Mouse (Mus musculus): Measurements from ENCODE around the gene Chpf2. TPM values are rescaled to one million over a fixed set of nuclear protein-coding genes. Genes with fewer than 3 reads are reported as not detected.
A peak's percentile ranks its signal among the peaks of the same experiment; 100 is the strongest.

Chpf2 gene
- total and polyA plus RNA-seq, 3 experiments: 37.9 to 39.7 TPM; not detected in 1

DNA sequence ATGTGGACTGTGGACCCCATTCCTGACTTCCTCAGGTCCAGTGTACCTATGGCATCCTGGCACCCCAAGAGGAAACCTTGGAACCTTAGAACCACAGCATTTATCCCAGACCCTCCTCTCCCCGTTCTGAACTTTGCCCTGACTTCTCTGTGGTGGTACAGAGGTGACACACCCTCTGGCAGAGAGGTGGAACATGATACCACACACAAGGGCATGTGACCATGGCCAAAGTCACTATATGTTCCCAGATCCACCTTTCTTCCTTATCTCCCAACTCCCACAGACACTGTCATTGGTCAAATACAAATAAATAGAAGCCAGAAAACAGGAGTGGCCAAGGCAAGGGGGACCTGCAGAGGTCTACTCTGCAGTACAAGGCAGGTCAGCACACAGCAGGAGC lies 48.6 kb downstream of the Chpf2 start:
- Histone ChIP-seq H3K79me2 (ENCODE audit: control insufficient read depth, insufficient read depth, low read length, poor library complexity) (no peaks in the 10 kb centered on the region), H3K9me3 (replicated peaks; ENCODE audit: insufficient read depth, low read length) (no peaks in the 10 kb centered on the region), H3K36me3 (ENCODE audit: control insufficient read depth in 1 of 2, insufficient read depth in 2 of 2, low read length in 2 of 2) (peaks cover 0 to 7% of the 10 kb centered on the region in 2 experiments; a peak in 2 of 4 replicates), H3K27ac (ENCODE audit: control insufficient read depth, low read depth, low read length) (no peak overlapping the region), H3K4me3 (ENCODE audit: control insufficient read depth in 1 of 2, insufficient read depth in 1 of 2, low read depth in 2 of 2, low read length in 2 of 2) (no peak overlapping the region), H3K27me3 (ENCODE audit: control insufficient read depth in 1 of 2, insufficient read depth in 2 of 2, low read length in 2 of 2) (peaks cover 1 to 3% of the 10 kb centered on the region in 2 experiments; a peak in 2 of 4 replicates), H3K9ac (ENCODE audit: control insufficient read depth, low read depth, low read length, poor library complexity, severe bottlenecking) (no peak overlapping the region), H3K4me1 (ENCODE audit: control insufficient read depth in 1 of 2, insufficient read depth in 2 of 2, low read length in 2 of 2) (peaks cover 0 to 20% of the 10 kb centered on the region in 2 experiments; a peak in 3 of 4 replicates)
- peak; percentile 31 for DNase-seq (ENCODE audit: low read depth, low spot score)
- TF ChIP-seq GATA1 (IDR thresholded peaks at IDR 0.05; ENCODE audit: low read depth, low read length): no peak
- TF ChIP-seq USF1 (IDR thresholded peaks at IDR 0.05; ENCODE audit: low read depth, low read length): peak; percentile 73

DNA sequence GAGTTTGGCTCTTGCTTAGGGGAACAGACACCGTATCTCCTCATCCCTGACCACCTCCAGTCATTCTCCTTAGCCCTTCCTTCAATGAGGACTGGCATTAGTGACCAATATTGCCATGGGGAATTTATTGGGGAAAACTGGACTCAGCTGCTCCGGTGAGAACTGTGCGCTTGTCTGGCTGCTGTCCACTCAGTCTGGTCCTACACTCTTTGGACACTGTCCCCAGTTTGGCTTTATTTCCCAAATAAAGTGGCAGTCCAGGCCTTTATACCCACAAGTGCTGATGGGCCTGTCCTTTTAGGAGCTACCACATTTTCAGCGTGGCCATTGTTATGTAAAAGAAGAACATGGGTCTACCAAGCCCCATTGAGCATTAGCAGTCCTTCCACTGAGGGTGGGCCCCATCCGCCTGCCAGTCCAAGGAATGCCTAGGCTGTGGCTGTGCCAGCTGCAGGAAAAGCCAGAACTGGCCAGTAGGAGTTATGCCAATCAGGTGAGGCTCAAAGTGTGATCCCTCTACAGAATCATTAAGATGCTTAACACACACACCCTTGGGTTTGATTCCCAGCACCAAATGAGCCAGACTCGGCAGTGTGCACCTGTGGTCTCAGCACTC lies 49.1 kb downstream of the Chpf2 start:
- H3K27ac ChIP-seq (ENCODE audit: control insufficient read depth, low read depth, low read length): peak overlapping the region; percentile 45; the same call in 1 of the 2 replicates
- H3K9ac ChIP-seq (ENCODE audit: control insufficient read depth, low read depth, low read length, poor library complexity, severe bottlenecking): no peak overlapping the region
- H3K27me3 ChIP-seq (ENCODE audit: control insufficient read depth in 1 of 2, insufficient read depth in 2 of 2, low read length in 2 of 2): no peaks in the 10 kb centered on the region; a peak in 2 of 4 replicates
- peaks cover 0 to 20% of the 10 kb centered on the region in 2 experiments; a peak in 3 of 4 replicates for H3K4me1 ChIP-seq (ENCODE audit: control insufficient read depth in 1 of 2, insufficient read depth in 2 of 2, low read length in 2 of 2)
- no peaks in the 10 kb centered on the region for H3K9me3 ChIP-seq (replicated peaks; ENCODE audit: insufficient read depth, low read length)
- no peaks in the 10 kb centered on the region for H3K79me2 ChIP-seq (ENCODE audit: control insufficient read depth, insufficient read depth, low read length, poor library complexity)
- no peak for TF ChIP-seq USF1 (IDR thresholded peaks at IDR 0.05; ENCODE audit: low read depth, low read length)
- no peak for TF ChIP-seq E2F4 (IDR thresholded peaks at IDR 0.05; ENCODE audit: borderline replicate concordance, low read depth, low read length)
- TF ChIP-seq NELFE (IDR thresholded peaks at IDR 0.05; ENCODE audit: low read depth, low read length): no peak
- TF ChIP-seq ZKSCAN1 (IDR thresholded peaks at IDR 0.05; ENCODE audit: low read depth, low read length): no peak
- no peak for TF ChIP-seq RCOR1 (IDR thresholded peaks at IDR 0.05; ENCODE audit: low read depth, low read length)
- no peak for TF ChIP-seq CHD1 (IDR thresholded peaks at IDR 0.05; ENCODE audit: low read depth, low read length)
- no peak for TF ChIP-seq NRF1 (IDR thresholded peaks at IDR 0.05; ENCODE audit: insufficient read depth, low read depth, low read length, poor library complexity, severe bottlenecking)
- TF ChIP-seq ETS1 (IDR thresholded peaks at IDR 0.05; ENCODE audit: low read depth, low read length): no peak
- TF ChIP-seq POLR2A (IDR thresholded peaks at IDR 0.05; ENCODE audit: control insufficient read depth in 1 of 2, insufficient read depth in 1 of 2, low read depth in 1 of 2, low read length in 2 of 2, poor library complexity in 1 of 2): no peak
- no peak for TF ChIP-seq TAL1 (IDR thresholded peaks at IDR 0.05; ENCODE audit: low read length)
- TF ChIP-seq MAZ (IDR thresholded peaks at IDR 0.05; ENCODE audit: low read depth, low read length): no peak
- TF ChIP-seq SIN3A (IDR thresholded peaks at IDR 0.05; ENCODE audit: low read length): no peak
- TF ChIP-seq GATA1 (IDR thresholded peaks at IDR 0.05; ENCODE audit: low read depth, low read length): no peak
- TF ChIP-seq RAD21 (IDR thresholded peaks at IDR 0.05; ENCODE audit: low read depth, low read length): no peak
- TF ChIP-seq USF2 (IDR thresholded peaks at IDR 0.05; ENCODE audit: borderline replicate concordance in 1 of 2, insufficient read depth in 1 of 2, low read depth in 1 of 2, low read length in 2 of 2): no peak
- no peak for TF ChIP-seq TCF12 (IDR thresholded peaks at IDR 0.05; ENCODE audit: low read depth, low read length)
- no peak for TF ChIP-seq ELF1 (IDR thresholded peaks at IDR 0.05; ENCODE audit: low read depth, low read length)
- TF ChIP-seq MYC (IDR thresholded peaks at IDR 0.05; ENCODE audit: low read depth, low read length): no peak
- TF ChIP-seq BHLHE40 (IDR thresholded peaks at IDR 0.05; ENCODE audit: borderline replicate concordance, low read depth, low read length): no peak
- H3K36me3 ChIP-seq (ENCODE audit: control insufficient read depth in 1 of 2, insufficient read depth in 2 of 2, low read length in 2 of 2): peaks cover 0 to 7% of the 10 kb centered on the region in 2 experiments; a peak in 2 of 4 replicates
- no peak overlapping the region for H3K4me3 ChIP-seq (ENCODE audit: control insufficient read depth in 1 of 2, insufficient read depth in 1 of 2, low read depth in 2 of 2, low read length in 2 of 2)
- DNase-seq (ENCODE audit: low read depth, low spot score): peak; percentile 39

All from MEL (cell line).